Mouse (Mus musculus) heart, adult 9 months (tissue): ENCODE results near the gene Celf5.

Experiments
- DNase-seq, 2 experiments: peaks; one replicate each; pipeline ENCODE4 v3.0.0; 2022; ENCODE audit warnings: low spot score in 2 of 2

The Celf5 gene

DNA sequence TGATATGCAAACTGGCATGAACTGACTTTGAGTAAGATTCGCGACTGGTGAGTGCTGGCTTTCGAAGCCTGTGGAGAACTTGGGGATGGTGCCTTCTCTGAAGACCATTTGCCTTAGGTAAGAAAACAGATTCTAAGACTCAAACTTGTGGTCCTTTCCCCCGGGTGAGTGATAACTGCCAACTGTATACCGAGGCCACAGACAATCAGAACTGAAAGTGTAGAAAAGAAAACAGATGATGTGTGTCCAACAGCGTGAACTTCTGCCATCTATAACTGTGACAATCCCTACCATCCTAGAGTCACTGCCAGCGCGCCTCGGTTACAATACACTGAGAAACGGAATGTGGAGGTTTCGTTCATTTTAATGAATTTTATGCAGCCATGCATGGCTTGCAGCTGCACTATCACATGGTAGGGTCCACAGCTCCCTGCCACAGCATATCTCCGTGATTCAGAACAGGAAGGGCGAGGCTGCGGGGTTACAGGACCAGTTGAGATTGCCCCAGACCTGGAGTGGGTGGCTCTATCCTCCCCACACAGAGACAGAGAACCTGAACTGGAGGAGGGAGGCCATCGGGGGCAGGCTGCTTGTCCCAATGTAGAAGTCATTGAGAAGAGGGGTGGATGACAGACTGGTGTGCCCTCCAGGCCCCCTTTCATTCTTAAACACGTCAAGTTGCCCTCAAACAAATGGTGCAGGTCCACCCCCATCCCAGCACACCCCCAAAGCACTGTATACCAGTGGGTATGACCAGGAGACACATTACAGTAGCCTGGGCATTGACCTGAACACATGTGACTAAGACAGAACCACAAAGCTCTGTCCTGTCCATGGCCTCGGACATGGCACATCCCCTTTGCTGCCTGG, 15.1 kb upstream of the Celf5 start:
- DNase-seq, result no peak

DNA sequence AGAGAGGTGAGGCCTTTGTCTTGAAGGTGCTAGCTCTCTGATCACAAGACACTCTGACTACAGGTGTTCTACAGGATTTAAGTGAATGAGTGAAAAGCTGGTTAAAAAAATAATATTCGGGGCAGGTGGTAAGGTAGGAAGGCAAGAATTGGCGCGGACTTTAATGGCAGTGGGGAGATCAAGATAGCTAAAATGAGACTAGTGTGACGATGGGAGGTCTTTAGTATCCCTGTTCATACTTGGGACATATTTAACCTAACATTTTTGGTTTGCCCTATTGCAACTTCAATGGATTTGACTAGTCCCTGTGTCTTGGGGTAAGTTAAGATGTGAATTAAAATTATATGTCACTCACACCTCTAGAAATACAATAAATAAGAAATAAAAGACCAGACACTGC, 14.5 kb upstream of the Celf5 start:
- DNase-seq, result no peak

DNA sequence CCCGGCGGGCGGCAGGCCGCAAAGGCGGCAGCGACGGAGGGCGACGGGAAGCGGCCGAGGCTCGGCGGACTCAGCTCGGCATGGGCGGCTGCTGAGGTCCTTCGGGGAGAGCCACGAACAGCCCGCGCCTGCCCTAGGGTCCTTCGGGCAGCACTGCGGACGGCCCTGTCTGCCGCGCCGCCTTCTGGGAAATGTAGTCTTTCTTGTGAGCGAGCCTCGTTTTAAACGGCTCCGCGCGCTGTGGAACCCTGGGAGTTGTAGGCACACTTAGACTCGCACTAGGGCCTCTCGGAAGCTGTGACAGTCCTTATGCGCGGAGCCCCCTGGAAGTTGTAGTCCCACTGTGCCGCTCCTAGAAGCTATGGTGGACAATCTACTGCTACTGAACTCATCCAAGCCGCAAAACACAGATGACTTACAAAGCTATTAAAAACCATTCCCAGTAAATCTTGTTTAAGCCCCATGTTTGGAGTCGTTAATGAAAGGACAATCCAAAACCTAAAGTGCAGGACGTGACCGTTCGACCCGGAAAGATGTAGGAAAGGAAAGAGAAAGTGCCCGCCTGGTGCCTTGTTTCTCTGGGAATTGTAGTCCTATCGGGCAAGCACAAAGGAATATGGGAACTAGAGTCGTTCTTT, 13.9 kb upstream of the Celf5 start, which contains the start of gene Ncln:
Gene Ncln, minus strand, starts transcription at position 129 of the 638 bp plus-strand sequence.
- DNase-seq, result peak; percentile 97 to 99

DNA sequence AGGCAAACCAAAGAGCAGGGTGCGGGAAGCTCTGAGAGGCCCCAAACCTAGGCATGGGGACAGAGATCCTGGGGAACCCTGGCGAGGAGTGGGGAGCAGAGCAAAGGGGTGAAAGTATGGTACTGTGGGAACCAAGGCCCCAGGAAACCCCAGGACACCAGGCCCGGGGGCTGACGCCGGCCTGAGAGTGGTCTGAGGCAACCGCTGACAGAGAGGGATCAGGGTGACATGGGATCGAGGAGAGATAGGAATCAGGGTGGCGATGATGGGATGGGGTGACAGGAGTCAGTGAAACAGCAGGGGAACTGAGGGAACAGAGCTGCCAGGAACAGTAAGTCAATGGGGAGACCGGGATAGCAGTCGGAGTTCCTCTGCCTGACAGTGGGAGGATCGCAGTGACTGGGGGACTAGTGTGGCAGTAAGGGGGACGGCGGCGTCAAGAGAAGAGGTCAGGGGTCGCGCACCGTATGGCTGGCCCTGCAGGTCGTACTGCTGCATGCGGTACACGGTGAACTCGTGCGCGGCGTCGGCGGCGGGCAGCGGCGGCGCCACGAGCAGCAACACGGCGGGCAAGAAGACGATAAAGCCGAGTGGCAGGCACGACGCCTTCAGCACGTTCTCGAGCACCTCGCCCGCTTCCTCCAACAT, 13.2 kb upstream of the Celf5 start:
- DNase-seq, result peak in 1 of 2 experiments; percentile 50

DNA sequence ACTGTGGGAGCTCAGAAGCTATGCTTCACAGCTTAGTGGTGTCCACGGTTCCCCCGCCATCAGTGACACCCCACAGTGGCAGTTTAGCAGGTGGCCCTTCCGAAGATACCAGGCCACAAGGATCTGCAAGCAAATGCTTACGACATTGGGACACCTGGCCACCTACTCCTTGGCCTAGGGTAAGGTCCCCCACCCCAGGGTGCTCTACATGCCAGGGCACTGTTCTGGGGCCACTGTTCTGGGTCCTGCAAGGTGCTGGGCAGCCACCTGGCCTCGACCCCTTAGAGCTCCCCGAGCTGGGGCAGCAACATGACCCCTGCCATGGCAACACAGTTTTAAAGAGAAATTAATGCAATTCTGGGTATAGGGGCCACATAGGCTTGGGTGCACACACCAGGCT, 12.6 kb upstream of the Celf5 start:
- DNase-seq, result no peak

DNA sequence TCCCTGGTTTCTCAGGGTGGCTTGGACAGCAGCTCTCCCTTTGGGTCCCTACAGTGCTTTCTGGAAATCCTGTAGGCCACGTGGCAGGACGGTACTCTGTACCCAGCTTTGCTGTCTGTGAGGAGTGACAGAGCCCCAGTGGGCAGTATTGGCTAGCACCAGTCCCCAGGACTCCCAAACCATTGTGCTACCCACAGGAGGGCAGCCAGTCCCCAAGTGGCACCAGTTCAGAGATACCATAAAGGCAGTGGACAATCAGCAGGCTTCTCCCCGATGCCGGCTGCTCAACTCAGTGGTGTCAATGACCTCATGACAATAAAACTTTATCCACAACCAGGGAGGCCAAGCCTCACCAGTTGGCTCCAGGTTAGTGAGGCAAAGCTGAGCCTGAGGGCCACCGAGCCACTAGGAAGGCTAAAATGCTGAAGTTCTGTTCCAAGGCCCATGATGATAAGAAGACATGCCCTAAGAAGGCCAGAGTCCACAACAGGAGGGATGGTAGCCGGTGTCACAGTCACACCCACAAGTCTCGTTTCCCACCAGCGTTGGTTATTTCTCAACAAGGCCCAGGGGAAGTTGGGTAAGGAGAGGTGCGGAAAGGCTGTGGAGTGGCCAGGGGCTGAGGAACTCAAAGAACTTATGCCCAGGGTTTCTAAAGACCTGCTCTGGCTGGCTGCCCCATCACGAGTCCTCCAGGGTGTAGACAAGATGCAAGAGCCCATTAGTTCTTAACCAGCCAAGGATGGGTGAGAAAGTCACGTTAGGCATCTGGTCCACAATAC, 11.9 kb upstream of the Celf5 start:
- DNase-seq, result no peak

DNA sequence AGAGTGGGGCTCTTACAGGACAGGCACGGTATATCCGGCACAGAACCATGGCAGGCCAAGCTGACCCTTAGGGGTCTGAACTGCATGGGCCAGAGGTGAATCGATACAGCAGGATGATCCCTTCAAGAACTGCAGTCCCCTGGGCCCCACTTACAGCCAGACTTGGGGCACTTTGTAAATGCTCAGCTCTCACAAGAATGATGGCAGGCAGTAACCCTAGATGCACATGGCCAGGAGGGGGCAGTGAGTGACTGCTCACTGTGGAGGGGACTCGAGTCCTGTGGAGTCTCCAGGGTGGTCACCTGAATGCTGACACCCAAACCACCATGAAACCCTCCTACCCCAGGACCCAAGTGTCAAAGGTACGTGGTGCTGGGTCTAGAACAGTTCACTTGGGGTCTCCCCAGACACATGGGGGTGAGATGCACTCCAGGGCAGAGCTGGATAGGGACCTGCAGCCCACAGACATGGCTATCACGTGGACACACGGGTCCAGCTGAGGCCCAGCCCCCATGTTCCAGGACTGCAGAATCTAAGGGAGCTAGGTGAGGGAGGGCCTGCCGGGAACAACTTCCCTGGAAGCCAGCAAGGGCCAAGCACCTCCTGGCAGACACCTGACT, 11.2 kb upstream of the Celf5 start:
- DNase-seq, result no peak

DNA sequence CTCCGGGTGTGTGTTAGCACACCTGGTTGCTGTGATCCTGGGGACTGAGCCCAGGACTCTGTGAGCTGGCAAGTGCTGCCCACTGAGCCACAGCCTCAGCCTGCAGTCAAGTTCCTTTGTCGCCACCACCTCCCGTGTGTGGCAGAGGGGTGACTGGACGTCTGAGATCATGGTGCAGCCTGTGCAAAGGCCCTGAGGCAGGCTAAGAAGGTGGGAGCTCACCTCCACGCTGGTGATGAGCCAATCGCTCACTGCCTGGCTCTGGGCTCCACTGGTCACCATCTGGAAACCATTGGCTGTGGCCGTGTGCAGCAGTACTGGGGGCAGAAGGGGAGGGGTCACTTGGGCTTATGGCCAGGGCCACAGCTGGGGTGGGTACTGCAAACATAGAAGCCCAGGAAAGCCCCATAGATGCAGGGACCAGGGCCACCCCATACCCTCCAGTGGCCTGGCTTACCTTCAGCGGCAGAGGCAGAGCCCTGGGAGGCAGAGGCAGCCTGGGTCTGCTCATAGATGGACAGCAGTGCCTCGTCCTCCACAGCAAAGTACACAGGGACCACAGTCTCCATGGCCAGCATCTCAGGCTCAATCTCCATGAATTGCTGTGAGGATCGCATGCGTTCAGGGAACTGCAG, 10.2 kb upstream of the Celf5 start:
- no peak for DNase-seq

DNA sequence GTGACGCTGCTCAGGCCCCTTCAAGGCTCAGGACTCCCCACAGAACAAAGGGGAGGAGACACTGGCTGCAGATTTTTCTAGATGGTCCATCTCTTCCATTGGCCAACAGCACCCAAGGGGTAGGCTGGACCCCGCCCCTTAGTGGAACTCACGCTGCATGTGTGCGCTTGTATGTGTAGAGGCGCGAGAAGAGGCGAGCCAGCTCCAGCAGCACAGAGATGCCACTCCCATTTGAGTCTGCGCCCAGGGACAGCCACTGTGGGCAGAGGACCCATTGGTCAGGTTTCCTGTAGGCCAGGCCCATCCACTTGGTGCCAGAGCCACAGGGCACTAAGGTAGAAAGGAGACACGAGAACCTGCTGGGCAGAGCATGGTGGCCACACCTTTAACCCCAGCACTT, 8.5 kb upstream of the Celf5 start:
- DNase-seq, result no peak

DNA sequence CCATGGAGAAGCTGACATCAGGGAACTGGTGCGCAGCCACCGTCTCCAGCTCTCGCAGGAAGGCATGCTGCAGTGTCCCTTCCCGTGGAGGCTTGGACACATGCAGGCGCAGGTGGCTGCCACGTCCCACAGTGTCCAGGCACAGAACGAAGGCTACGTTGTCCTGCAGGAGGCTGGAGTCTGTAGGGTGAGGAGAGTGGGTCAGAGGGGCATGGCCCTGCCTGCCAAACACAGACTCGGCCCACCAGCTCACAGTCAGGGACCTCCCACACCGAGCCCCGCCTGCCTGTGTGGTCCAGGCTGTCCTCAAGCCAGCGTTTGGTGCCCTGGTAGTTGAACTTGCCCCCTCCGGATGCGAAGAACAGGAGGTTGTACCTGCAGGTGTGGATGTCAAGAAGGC, 7.4 kb upstream of the Celf5 start:
- no peak for DNase-seq

DNA sequence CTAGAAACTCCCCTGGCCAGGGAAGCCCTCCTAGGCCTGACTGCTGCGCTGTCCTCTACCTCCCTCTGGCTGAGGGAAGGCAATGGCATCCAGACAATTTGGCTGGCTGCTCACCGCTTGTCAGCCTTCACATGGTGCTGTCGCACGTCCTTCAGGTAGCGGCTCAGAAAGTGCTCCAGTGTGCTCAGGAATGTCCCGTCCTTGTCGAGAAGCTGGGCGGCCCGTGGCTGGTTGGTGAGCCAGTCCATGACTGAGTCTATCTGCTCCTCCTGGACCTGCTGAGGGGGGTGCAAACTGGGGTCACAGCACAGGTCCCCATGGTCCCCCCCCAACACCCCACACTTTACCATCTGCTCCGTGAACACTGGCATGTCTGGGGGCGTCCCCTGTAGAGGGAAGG, 5.6 kb upstream of the Celf5 start:
- no peak for DNase-seq

DNA sequence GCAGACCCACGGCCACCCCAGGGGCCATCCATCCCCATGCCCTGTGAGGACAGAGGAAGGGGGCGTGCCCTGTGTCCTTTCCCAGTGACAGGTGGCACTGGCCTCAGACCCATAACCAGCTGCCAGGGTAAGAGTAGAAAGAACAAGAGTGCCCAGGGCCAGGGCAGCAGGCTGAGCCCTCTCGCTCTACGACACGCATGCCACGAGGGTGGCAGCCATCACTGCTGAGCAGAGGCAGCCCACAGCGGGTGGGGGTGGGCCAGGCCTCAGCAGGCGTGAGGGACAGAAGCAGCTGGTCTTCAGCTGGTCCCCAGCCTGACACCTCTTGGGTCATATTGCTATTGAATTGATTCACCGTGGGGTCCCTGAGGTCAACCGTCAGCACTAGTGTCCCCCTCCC, 4.0 kb upstream of the Celf5 start:
- no peak for DNase-seq

DNA sequence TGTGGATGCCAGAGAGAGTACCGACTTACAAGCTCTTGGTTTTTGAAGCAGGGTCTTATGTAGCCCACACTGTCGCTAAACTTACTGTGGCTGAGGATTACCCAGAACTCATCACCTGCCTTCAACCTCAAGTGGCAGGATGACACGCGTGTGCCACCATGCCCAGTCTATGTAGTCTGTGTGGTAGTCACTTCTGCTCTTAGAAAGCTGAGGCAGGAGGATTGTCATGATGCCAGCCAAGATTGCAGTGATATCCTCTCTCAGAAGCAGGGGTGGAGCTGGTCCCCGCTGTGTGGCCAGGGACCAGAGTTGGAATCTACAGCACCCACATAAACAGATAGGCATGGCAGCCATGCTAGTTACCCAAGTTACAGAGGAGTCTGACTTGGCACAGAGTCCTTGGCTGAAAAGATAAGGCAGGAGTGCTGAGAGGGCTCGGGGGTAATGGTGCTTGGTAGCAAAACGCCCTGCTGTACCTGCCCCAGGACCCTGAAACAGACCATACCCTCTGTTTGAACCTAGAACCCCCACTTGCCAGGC, 3.0 kb upstream of the Celf5 start:
- DNase-seq, result no peak

DNA sequence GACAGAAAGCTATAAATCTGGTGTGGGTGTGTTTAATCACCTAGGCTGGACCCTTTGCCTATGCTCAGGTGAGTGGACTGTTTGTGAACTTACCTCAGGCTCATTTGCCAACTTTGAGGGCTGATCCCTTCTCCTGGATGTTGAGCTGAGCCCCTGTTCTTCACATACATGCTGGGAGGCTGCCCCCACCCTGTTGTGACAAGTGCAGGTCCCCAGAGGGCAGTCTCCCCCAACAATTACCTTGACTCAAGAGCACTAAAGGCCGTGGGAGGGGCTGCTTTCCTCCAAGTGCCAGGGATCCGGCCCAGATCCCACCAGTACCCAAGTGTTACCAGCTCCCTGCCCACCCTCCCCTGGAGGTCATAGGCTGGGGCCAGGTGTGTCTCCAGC, 2.5 kb upstream of the Celf5 start:
- DNase-seq, result no peak

DNA sequence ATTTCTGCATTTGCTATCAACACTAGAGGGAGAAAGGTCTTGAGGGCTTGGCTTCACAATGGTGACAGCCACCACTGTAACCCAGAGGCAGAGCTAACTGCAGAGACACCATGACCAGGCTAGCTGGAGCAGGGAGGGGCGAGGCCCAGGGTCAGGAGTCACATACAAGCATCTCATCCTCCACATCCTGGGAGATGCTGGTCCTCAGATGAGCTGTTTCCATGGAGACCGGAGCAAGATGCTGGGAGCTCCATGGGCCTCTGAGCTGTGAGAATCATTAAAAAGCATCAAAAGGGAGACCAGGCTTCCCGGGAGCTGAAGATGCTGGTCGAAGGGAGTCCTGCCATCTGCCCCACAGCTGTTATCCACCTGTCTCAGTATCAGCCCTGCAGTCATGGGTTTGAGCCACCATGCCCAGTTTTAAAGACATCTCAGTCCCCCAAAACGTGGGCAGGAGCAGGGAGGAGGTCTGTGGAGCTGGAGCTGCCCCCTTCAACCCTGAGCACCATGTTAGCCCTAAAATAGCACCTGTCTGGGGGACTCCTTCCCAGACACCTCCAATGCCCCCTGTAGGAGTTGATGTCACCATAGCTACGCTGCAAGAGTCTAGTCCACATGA, 2.0 kb upstream of the Celf5 start:
- no peak for DNase-seq

DNA sequence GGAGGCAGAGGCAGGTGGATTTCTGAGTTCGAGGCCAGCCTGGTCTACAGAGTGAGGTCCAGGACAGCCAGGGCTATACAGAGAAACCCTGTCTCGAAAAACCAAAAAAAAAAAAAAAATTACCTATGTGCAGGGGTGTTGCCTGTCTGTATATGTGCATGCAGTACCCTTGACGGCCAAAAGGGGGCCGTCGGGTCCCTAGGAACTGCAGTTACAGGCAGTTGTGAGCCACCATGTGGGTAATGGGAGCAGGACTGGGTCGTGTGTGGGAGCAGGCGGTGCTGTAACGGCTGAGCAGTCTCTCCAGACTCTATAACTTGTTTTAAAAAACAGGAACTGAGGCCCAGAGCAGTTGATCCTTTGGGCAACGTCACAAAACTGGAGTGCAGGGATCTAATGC, 1.5 kb upstream of the Celf5 start:
- DNase-seq, result no peak

DNA sequence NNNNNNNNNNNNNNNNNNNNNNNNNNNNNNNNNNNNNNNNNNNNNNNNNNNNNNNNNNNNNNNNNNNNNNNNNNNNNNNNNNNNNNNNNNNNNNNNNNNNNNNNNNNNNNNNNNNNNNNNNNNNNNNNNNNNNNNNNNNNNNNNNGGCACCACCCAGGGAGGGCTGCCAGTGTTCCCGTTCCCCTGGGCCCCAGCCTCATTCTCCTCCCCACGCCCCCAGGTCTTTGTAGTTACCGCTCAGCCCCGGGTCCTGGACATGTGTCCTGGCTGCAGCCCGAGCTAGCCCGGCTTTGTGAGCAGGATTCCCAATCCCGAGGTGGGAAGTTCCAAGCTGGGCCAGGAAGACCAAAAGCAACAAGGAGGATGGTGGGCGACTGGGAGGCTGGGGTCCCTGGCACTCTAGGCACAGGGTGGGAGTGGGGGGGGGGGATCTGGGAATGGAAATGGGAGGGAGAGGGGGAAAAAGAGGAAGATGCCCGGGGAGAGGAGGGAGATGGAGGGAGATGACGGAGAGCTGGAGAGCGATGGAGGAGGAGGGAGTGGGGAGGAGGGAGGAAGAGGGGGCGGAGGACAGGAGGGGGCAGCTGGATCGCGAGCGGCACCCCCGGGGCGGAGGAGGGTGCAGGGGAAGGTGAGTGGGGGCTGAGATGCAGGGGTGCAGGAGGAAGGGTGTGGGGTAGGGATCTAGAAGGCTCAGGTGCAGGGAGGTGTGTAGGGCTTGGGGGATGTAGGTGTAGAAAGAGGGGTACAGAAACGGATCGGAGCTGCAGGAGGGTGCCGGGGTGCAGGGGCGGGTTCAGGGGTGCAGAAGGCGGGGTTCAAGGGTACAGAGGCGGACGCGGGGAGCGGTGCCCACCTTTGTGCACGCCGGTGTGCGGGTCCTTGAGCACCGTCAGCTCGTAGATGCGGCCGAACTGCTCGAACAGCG, 640 bp downstream of the Celf5 start:
- DNase-seq, result no peak

DNA sequence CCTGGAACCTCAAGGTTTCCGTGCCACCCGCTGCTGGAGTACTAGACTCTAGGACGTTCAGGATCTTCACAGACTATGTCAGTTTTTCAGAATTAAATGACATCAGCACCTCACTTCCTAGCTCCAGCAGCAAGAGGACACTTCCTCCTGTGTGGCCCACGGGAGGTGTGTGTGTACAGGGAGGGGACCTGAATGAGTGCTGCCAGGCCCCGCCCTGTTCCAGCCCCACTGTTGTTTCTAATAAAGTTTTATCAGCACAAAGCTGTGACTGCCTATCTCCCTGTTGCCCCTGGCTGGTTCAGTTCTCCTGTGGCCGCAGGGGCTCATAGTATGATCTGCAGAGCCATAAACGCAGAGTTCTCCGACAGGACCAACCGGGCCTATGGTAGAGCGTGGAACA, 8.0 kb downstream of the Celf5 start:
- DNase-seq, result no peak

DNA sequence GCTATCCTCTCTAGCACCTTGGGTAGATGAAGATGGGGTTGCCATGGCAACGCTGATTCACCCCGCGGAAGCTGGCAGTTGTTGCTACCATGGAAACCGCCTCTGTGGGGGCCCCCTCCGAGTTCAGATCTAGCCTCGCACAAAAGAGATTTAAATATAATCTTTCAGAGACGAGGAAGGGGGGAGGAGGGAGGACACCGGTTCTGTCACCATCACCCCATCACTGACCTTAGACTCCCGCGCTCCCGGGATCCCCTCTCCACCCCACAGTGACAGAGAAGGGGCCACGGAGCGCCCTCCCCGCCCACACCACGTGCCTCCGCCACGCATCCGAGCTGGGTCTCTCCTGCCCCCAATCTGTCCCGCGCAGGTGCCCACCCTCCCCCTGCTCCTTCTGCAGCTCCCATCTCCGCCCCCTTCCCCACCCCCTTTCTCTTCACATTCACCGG, 9.5 kb downstream of the Celf5 start:
- no peak for DNase-seq
